Mouse (Mus musculus) megakaryocyte, embryonic 14.5 days (primary cell): ENCODE measurements around the gene Kdelc2.

Experiments used
- FLI1 ChIP-seq: IDR thresholded peaks from 2 replicates; pipeline ENCODE4 v1.6.1; 2012; ENCODE audit warnings: low read length, inconsistent platforms, mixed read lengths
- GATA1 ChIP-seq: IDR thresholded peaks from 3 replicates; pipeline ENCODE4 v1.6.1; 2012; ENCODE audit warnings: mixed read lengths, low read length, inconsistent platforms, borderline replicate concordance

DNA sequence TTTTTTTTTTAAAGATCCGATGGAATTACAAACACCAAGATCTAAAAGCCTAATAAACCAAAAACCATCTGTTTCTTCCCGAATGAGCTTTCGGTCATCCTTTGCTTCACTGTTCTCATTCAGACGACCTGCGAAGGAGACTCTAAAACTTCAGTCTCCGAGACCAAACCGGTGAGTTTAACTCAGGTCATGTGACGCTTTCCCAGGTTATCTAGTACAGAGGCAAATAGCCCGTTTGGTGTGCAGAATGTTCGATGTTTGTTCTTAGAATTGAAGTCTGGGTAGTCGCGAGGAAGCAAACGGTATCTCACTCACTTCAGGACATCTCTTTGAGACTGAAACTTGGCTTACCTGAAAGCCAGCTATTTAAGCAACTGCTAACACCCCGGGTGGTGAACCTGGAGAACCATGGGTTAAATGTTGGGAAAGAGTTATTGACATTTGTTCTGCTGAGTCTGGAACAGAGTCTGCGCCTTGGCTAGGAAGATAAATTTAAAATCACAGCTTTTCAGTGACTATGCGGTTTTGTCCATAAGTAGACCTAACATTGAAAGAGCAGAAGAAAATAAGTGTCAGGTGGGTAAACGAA lies 43.4 kb upstream of the Kdelc2 start:
- TF ChIP-seq GATA1 (no peak), FLI1 (no peak)
